Mouse (Mus musculus): ENCODE measurements at regions not wholly inside any gene's neighbourhood (a gene's known extent, or its start where the extent isn't known, plus 50 kb on each side); places are given as distances from the start of the nearest gene placed in this dataset.

GRCm38 (mm10) chr14:76685830-76686761 is 129.4 kb upstream of the Serp2 start:
- no peak for ATAC-seq (ENCODE audit: low FRiP score)
- peak overlapping the region; percentile 61 for H3K27ac ChIP-seq
- H3K27me3 ChIP-seq = no peaks in the 10 kb centered on the region
- H3K4me2 ChIP-seq = no peak overlapping the region
- no peak overlapping the region for H3K9ac ChIP-seq
- H3K4me3 ChIP-seq = no peak overlapping the region
- no peaks in the 10 kb centered on the region for H3K9me3 ChIP-seq
- WGBS = 45% methylated on average over 17 of the region's 17 CpGs
- H3K36me3 ChIP-seq = no peaks in the 10 kb centered on the region
- H3K4me1 ChIP-seq (replicated peaks) = peaks cover 39% of the 10 kb centered on the region

DNA sequence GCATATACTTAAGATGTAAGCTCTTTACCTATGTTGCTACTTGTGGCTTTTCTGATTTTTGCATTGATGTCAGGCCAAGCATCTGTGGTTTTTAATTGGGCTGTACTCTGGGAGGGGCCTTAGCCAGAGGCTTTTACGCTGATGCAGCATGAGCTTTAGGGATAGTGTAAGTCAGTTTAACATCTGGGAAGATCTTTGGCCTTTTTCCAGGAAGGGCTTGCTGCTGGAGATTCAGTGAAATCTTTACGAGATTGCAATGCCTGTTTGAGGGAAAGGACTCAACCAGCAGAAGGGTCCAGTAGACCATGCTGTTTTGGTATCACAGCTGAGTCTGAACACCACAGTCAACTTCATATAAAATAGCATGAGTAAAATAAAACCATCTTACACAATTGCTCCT is 127.6 kb upstream of the Serp2 start:
- no peak overlapping the region for H3K4me3 ChIP-seq
- 70% methylated on average over 2 of the region's 2 CpGs for WGBS

DNA sequence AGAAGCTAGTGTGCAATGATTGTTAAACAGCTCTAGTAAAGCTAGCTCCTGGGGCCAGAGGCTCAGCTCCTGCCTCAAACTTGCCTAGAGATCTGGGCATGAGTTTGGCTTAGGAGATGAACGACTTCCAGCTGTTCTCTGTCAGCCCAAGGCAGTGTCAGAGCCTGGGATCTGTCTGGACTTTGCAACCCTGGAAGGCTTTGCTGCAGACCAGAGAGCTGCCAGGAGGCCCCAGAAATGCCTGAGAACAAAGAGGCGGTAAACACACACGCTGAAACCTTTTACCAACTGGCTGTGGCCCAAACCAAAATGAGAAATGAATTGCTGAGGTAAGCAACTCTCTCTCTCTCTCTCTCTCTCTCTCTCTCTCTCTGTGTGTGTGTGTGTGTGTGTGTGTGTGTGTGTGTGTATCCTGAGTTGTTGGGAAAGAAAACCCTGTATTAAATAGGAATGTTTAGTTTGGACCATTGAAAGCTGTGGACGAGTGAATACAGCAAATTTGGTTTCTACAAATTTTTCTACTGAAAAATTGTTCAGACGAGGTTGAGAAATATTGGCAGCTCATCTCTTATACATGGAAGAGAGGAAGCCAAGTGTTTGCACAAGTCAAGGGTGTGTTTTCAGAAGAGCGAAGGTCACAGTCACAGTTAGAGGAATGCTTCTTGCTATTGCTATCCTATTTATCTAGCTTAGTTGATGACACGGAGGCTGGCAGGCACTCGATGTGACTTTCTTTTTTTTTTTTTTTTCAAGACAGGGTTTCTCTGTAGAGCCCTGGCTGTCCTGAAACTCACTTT is 125.1 kb upstream of the Serp2 start:
- no peak for ATAC-seq (ENCODE audit: low FRiP score)
- Histone ChIP-seq H3K27ac (peak overlapping the region; percentile 59), H3K9me3 (no peaks in the 10 kb centered on the region), H3K4me1 (replicated peaks) (peaks cover 23% of the 10 kb centered on the region), H3K36me3 (no peaks in the 10 kb centered on the region), H3K4me3 (no peak overlapping the region), H3K9ac (no peak overlapping the region), H3K27me3 (no peaks in the 10 kb centered on the region), H3K4me2 (no peak overlapping the region)
- 46% methylated on average over 8 of the region's 8 CpGs for WGBS

More for the DNA sequence above, 127.6 kb upstream of the Serp2 start:
- H3K9ac ChIP-seq = no peak overlapping the region
- no peak for ATAC-seq (ENCODE audit: low FRiP score)
- H3K27me3 ChIP-seq = no peaks in the 10 kb centered on the region
- no peak overlapping the region for H3K4me2 ChIP-seq
- peaks cover 39% of the 10 kb centered on the region for H3K4me1 ChIP-seq (replicated peaks)
- H3K9me3 ChIP-seq = no peaks in the 10 kb centered on the region
- H3K27ac ChIP-seq = no peak overlapping the region
- H3K36me3 ChIP-seq = no peaks in the 10 kb centered on the region

DNA sequence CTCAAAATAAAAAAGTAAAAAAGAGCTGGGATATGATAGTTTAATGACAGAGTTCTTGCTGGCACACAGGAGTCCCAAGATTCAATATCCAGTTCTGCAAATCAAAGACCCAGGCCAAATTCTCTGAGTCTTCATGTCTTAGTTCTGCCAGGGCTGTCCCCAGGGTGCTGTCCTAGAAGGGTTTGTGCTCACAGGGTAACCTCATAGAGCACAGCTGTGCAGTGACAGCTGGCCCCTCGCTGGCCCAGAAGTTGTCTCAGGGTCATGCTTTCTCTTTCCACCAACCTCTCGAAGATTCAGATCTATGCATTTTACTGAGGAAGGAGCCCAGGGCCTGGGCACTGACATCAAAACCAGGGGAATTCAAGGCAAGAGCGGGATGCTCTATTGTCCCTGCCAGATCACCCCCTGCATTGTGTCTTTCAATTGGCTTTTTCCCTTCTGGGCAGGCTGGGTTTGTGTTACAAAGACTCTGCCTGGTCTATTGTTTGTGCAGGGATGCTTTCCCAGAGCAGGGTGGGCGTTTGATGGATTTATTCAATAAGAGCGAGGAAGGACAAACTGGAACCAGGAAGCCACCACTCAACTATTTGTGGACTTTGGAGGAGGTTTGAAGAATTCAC is 121.9 kb upstream of the Serp2 start:
- Histone ChIP-seq H3K36me3 (no peaks in the 10 kb centered on the region), H3K9ac (no peak overlapping the region), H3K4me3 (no peak overlapping the region), H3K27me3 (no peaks in the 10 kb centered on the region), H3K27ac (no peak overlapping the region; the same call in 1 of the 2 replicates), H3K4me1 (replicated peaks) (peaks cover 14% of the 10 kb centered on the region; the same call in 1 of the 2 replicates), H3K9me3 (no peaks in the 10 kb centered on the region), H3K4me2 (no peak overlapping the region)
- no peak for ATAC-seq (ENCODE audit: low FRiP score)
- 6% methylated on average over 5 of the region's 5 CpGs for WGBS

DNA sequence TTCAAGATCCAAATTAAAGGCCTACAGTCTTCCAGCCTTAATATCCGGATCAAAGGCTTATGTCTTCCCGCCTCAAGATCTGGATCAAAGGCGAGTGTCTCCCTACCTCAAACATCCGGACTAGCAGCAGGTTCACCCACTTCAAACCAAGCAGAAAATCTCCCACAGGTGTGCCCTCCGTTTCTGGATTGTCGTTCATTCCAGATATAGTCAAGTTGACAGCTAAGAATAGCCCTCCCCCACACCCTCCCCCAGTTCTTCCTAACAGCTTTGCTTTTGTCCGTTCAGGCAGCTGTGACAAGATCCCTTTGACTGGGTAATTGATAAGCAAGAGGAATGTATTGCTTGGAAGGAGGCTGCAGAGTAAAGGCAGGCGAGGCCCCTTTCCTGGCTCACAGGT is 118.3 kb upstream of the Serp2 start:
- ATAC-seq (ENCODE audit: low FRiP score) = no peak
- Histone ChIP-seq H3K4me1 (replicated peaks) (peaks cover 10% of the 10 kb centered on the region; the same call in 1 of the 2 replicates), H3K27ac (no peak overlapping the region), H3K9me3 (no peaks in the 10 kb centered on the region), H3K9ac (no peak overlapping the region), H3K27me3 (no peaks in the 10 kb centered on the region), H3K4me2 (no peak overlapping the region), H3K4me3 (no peak overlapping the region), H3K36me3 (no peaks in the 10 kb centered on the region)
- WGBS = 24% methylated on average over 8 of the region's 8 CpGs

DNA sequence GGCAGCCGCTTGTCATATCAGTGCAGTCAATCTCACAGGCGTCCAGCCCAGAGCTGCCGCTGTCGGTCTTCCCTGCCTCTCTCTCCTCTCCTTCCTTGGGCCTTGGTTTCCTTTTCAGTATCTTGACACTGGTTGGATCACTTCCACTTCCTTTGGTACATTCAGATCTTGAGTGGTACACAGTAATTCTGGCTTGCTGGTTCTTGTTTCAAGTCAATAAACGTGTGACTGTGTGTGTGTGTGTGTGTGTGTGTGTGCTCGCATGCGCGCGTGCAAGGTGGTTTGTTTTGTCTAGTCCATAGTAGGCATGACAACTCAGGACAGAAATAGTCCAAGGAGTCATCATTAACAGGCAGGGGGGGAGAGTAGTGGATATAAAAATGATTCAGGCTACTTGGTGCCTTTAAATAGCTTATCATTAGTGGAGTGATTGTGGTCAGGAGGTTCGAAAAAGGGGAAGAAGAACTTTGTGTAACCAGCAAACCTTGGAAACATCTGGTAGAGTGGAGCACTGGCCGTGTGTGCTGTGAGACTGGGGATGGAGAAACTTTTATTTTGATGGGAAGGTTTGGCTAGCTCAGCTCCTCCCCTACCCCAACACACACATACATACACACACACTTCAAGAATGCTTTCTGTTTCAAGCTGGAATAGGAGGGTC is 117.1 kb upstream of the Serp2 start:
- 81% methylated on average over 11 of the region's 11 CpGs for WGBS
- no peak overlapping the region for H3K27ac ChIP-seq

GRCm38 (mm10) chr14:76672899-76673298 is 116.2 kb upstream of the Serp2 start:
- no peak overlapping the region for H3K9ac ChIP-seq
- H3K4me3 ChIP-seq = no peak overlapping the region
- WGBS = 59% methylated on average over 6 of the region's 6 CpGs
- no peaks in the 10 kb centered on the region for H3K9me3 ChIP-seq
- H3K36me3 ChIP-seq = no peaks in the 10 kb centered on the region
- no peak overlapping the region for H3K4me2 ChIP-seq
- no peaks in the 10 kb centered on the region for H3K27me3 ChIP-seq
- H3K27ac ChIP-seq = no peak overlapping the region
- no peak for ATAC-seq (ENCODE audit: low FRiP score)
- 0 out of 2 replicates have a peak, but pooled peaks cover 6% of the 10 kb centered on the region for H3K4me1 ChIP-seq (replicated peaks)

More for the DNA sequence above, 117.1 kb upstream of the Serp2 start:
- Histone ChIP-seq H3K4me2 (no peak overlapping the region), H3K9ac (no peak overlapping the region), H3K4me1 (replicated peaks) (peaks cover 10% of the 10 kb centered on the region; the same call in 1 of the 2 replicates), H3K36me3 (no peaks in the 10 kb centered on the region), H3K27me3 (no peaks in the 10 kb centered on the region), H3K4me3 (no peak overlapping the region), H3K9me3 (no peaks in the 10 kb centered on the region)
- ATAC-seq (ENCODE audit: low FRiP score) = no peak

- Histone ChIP-seq H3K9me3 (no peaks in the 10 kb centered on the region), H3K4me1 (replicated peaks) (0 out of 2 replicates have a peak, but pooled peaks cover 6% of the 10 kb centered on the region), H3K36me3 (no peaks in the 10 kb centered on the region), H3K4me2 (no peak overlapping the region), H3K4me3 (no peak overlapping the region), H3K27me3 (no peaks in the 10 kb centered on the region), H3K27ac (no peak overlapping the region), H3K9ac (no peak overlapping the region)
- no peak for ATAC-seq (ENCODE audit: low FRiP score)
- WGBS = 90% methylated on average over 2 of the region's 2 CpGs
Observed at GRCm38 (mm10) chr14:76672442-76672841, 115.8 kb upstream of the Serp2 start.

- 0 out of 2 replicates have a peak, but pooled peaks cover 6% of the 10 kb centered on the region for H3K4me1 ChIP-seq (replicated peaks)
- no peaks in the 10 kb centered on the region for H3K27me3 ChIP-seq
- no peak for ATAC-seq (ENCODE audit: low FRiP score)
- 93% methylated on average over 4 of the region's 4 CpGs for WGBS
- H3K9ac ChIP-seq = no peak overlapping the region
- H3K9me3 ChIP-seq = no peaks in the 10 kb centered on the region
- no peaks in the 10 kb centered on the region for H3K36me3 ChIP-seq
- no peak overlapping the region for H3K27ac ChIP-seq
- no peak overlapping the region for H3K4me2 ChIP-seq
- no peak overlapping the region for H3K4me3 ChIP-seq
Observed at GRCm38 (mm10) chr14:76671023-76671422, 114.3 kb upstream of the Serp2 start.

- WGBS = 70% methylated on average over 12 of the region's 12 CpGs
- H3K27me3 ChIP-seq = no peaks in the 10 kb centered on the region
- no peak overlapping the region for H3K9ac ChIP-seq
- H3K4me3 ChIP-seq = no peak overlapping the region
- no peaks in the 10 kb centered on the region for H3K4me1 ChIP-seq (replicated peaks)
- no peak overlapping the region for H3K27ac ChIP-seq
- no peaks in the 10 kb centered on the region for H3K9me3 ChIP-seq
- H3K36me3 ChIP-seq = no peaks in the 10 kb centered on the region
- no peak overlapping the region for H3K4me2 ChIP-seq
- no peak for ATAC-seq (ENCODE audit: low FRiP score)
Observed at GRCm38 (mm10) chr14:76665754-76666371, 109.2 kb upstream of the Serp2 start.

DNA sequence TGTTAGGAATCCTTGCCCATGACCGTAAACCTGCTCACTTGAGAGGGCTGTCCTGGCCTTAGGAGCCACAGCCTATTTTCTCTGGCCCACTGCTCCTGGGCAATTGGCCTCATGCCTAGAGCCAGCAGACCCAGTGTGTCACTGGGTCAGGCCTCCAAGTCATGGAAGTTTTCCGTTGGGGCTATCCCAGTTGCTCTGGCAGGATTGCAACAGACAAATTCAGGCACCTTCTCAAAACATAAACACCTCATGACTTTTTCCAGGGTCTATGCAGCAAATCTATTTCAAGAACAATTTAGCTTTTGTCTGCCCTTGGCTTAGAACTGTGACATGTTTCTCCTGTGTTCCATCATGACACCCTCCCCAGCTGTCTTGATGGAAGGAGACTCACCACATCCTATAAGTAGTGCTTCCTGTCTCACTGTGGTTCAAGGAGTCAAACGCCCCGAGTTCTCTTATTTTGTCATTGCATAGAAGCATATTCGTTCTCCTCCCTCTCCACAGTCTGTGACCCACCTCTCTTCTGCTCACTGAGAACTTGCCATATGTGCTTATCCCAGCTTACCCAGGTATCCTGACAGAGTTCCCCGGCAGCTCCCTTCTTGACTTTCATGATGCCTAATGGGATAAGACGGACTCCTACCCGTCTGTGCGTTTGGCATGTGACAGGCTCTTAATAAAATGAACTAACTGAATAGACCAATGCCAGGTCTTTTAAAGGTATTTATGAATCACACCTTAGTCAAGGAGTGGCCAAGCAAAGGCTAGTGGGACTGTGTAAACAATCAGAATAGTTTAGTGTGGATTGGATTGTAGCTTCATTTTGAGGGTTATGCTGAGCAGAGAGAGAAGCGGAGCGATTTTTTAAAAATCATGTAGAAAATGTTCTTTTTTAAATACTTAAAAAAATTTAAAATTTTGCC is 108.2 kb upstream of the Serp2 start:
- WGBS = 85% methylated on average over 11 of the region's 11 CpGs
- no peak overlapping the region for H3K27ac ChIP-seq
- no peaks in the 10 kb centered on the region for H3K4me1 ChIP-seq (replicated peaks)
- no peaks in the 10 kb centered on the region for H3K27me3 ChIP-seq
- H3K4me2 ChIP-seq = no peak overlapping the region
- no peak overlapping the region for H3K9ac ChIP-seq
- ATAC-seq (ENCODE audit: low FRiP score) = no peak
- no peaks in the 10 kb centered on the region for H3K9me3 ChIP-seq
- H3K4me3 ChIP-seq = no peak overlapping the region
- no peaks in the 10 kb centered on the region for H3K36me3 ChIP-seq

All from hindbrain, embryonic 13.5 days (tissue).